Mouse (Mus musculus): ENCODE data around the gene Polr2f.

DNA sequence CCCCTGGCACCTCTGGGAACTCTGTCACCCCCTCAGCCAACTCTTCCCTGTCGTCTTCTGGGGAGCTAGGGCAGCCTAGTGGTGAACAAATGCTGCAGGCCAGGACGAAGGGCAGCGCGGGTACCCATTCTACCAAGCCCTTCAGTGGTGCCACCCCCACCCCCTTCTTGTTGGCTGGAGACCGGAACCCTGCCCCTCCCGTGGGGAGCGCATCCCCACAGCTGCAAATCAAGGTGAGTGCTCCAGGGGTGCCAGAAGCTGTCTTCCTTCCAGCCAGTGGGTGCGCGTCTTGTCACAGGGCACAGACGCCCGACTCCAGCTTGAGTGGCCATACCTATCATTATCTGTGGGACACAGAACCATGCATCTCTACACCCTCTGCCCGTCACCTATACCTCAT lies 13.7 kb upstream of the Polr2f start:
- no peak for TF ChIP-seq MAX (IDR thresholded peaks at IDR 0.05)
- no peak for TF ChIP-seq CTCF (IDR thresholded peaks at IDR 0.05; ENCODE audit: control insufficient read depth, insufficient read depth, insufficient read length)
- TF ChIP-seq MYOG (IDR thresholded peaks at IDR 0.05; ENCODE audit: control insufficient read depth, extremely low read depth, insufficient read length), result no peak
- TF ChIP-seq USF1 (IDR thresholded peaks at IDR 0.05; ENCODE audit: low read depth), result no peak
- TF ChIP-seq MYOD1 (IDR thresholded peaks at IDR 0.05; ENCODE audit: control insufficient read depth, insufficient read length, low read depth), result no peak
